Mouse (Mus musculus): ENCODE measurements around the gene Kcnj15.
A peak's percentile ranks its signal among the peaks of the same experiment; 100 is the strongest.

The Kcnj15 gene

GRCm38 (mm10) chr16:95292843-95293505 lies 35.6 kb downstream of the Kcnj15 start:
- no peak for DNase-seq

- DNase-seq, result no peak
Measured at GRCm38 (mm10) chr16:95297651-95298050, 40.3 kb downstream of the Kcnj15 start.

- DNase-seq, result no peak
Measured at GRCm38 (mm10) chr16:95301667-95302066, 44.3 kb downstream of the Kcnj15 start.

- DNase-seq, result no peak
Measured at GRCm38 (mm10) chr16:95303676-95304075, 46.3 kb downstream of the Kcnj15 start.

GRCm38 (mm10) chr16:95307823-95308360 lies 50.5 kb downstream of the Kcnj15 start:
- DNase-seq, result no peak

GRCm38 (mm10) chr16:95321945-95322625 lies 64.7 kb downstream of the Kcnj15 start:
- peak; percentile 39 for DNase-seq

GRCm38 (mm10) chr16:95332159-95332558 lies 74.8 kb downstream of the Kcnj15 start:
- DNase-seq, result no peak

- DNase-seq, result peak; percentile 89
Measured at GRCm38 (mm10) chr16:95340885-95341791, 83.8 kb downstream of the Kcnj15 start.

GRCm38 (mm10) chr16:95342030-95342429 lies 84.7 kb downstream of the Kcnj15 start:
- DNase-seq, result no peak

GRCm38 (mm10) chr16:95344961-95345360 lies 87.6 kb downstream of the Kcnj15 start:
- peak; percentile 29 for DNase-seq

- peak; percentile 86 for DNase-seq
Measured at GRCm38 (mm10) chr16:95345882-95346281, 88.5 kb downstream of the Kcnj15 start.

GRCm38 (mm10) chr16:95347202-95347601 lies 89.8 kb downstream of the Kcnj15 start:
- DNase-seq, result peak; percentile 80

GRCm38 (mm10) chr16:95348555-95348954 lies 91.2 kb downstream of the Kcnj15 start:
- no peak for DNase-seq

GRCm38 (mm10) chr16:95349344-95349743 lies 92.0 kb downstream of the Kcnj15 start:
- DNase-seq, result no peak

- DNase-seq, result no peak
Measured at GRCm38 (mm10) chr16:95349745-95350144, 92.4 kb downstream of the Kcnj15 start.

Measured in kidney, postnatal 10 days (tissue).